Mouse (Mus musculus) G1E (cell line): ENCODE measurements around the gene Rab3b. TPM values are rescaled to one million over a fixed set of nuclear protein-coding genes. Genes with fewer than 3 reads are reported as not detected.

Source experiments
- ATAC-seq: 2 replicates; pipeline ENCODE4 v1.8.0; 2016; ENCODE audit warnings: mild to moderate bottlenecking; ENCODE audit not compliant: insufficient number of reproducible peaks, poor library complexity, low FRiP score, severe bottlenecking; ENCODE audit errors: extremely low read depth
- DNase-seq: peaks from one replicate; pipeline ENCODE4 v3.0.0; 2012; ENCODE audit warnings: low spot score
- H3K27me3 ChIP-seq: 2 replicates; pipeline ENCODE4 v1.6.1; 2012; ENCODE audit warnings: mild to moderate bottlenecking, low read length, inconsistent platforms; ENCODE audit not compliant: insufficient read depth
- H3K36me3 ChIP-seq: replicated peaks from 2 replicates; pipeline ENCODE3; 2012; ENCODE audit warnings: mild to moderate bottlenecking, inconsistent platforms
- H3K4me1 ChIP-seq: 2 replicates; pipeline ENCODE4 v1.6.1; 2012; ENCODE audit warnings: low read depth, low read length, inconsistent platforms, mixed read lengths; ENCODE audit not compliant: insufficient read depth
- H3K4me3 ChIP-seq: 2 replicates; pipeline ENCODE4 v1.5.1; 2012; ENCODE audit warnings: low read depth, mild to moderate bottlenecking, inconsistent platforms, low read length, moderate library complexity, mixed read lengths
- H3K9me3 ChIP-seq: replicated peaks from 2 replicates; pipeline ENCODE4 v1.6.1; 2012; ENCODE audit warnings: inconsistent platforms
- CTCF ChIP-seq: IDR thresholded peaks from 2 replicates; pipeline ENCODE4 v1.5.1; 2012; ENCODE audit warnings: low read depth, low read length, inconsistent platforms, mixed read lengths
- GATA1 ChIP-seq: IDR thresholded peaks from 2 replicates; pipeline ENCODE4 v1.6.1; 2012; ENCODE audit warnings: borderline replicate concordance, low read length, inconsistent platforms, mixed read lengths
- GATA2 ChIP-seq: IDR thresholded peaks from 2 replicates; pipeline ENCODE4 v1.6.1; 2012; ENCODE audit warnings: low read depth, low read length, inconsistent platforms, borderline replicate concordance
- POLR2AphosphoS5 ChIP-seq: IDR thresholded peaks from 2 replicates; pipeline ENCODE4 v1.6.1; 2012; ENCODE audit warnings: low read depth, low read length, inconsistent platforms; ENCODE audit not compliant: insufficient replicate concordance
- TAL1 ChIP-seq: conservative IDR thresholded peaks from 2 replicates; pipeline ENCODE4 v1.6.1; 2012; ENCODE audit warnings: low read depth, low read length, inconsistent platforms, mixed read lengths
- polyA plus RNA-seq: library from polyadenylated mRNA; stranded (reverse); fragments of >175 nt; gene quantifications from 2 replicates; pipeline ENCODE4 v1.2.3, GENCODE M21; 2012
- total RNA-seq, 2 experiments: library from RNA; stranded (forward) in 1 of 2; stranded (reverse) in 1 of 2; fragments of 200-1000 nt in 1 of 2; fragments of >200 nt in 1 of 2; fragmentation: Nextera tagmentation in 1 of 2; gene quantifications; 2 replicates each; pipeline ENCODE4 v1.2.3; 2014 to 2017

Gene Rab3b
- not detected in 2 replicates for total RNA-seq (2014; fragmentation: Nextera tagmentation)
- 0.05 and 0.06 TPM in 2 replicates for total RNA-seq (2017)
- polyA plus RNA-seq: 0.13 TPM in 1 of 2 replicates, not detected in the other

GRCm38 (mm10) chr4:108878963-108879822, at the start of gene Rab3b:
Gene Rab3b, plus strand, starts transcription at chr4:108879063.
- no peak for TF ChIP-seq GATA2
- Histone ChIP-seq H3K9me3 (no peaks in the 10 kb centered on the region), H3K27me3 (peaks cover 34% of the 10 kb centered on the region), H3K36me3 (no peaks in the 10 kb centered on the region), H3K4me3 (peak within 1 kb of the TSS; percentile 52; the same call in 1 of the 2 replicates), H3K4me1 (peaks cover 6% of the 10 kb centered on the region; the same call in 1 of the 2 replicates)
- ATAC-seq (no peak), DNase-seq (no peak)

GRCm38 (mm10) chr4:108830698-108831097, 48.2 kb upstream of the Rab3b start:
- ATAC-seq (no peak), DNase-seq (no peak)
- H3K9me3 ChIP-seq: no peaks in the 10 kb centered on the region
- no peak overlapping the region for H3K4me3 ChIP-seq
- peaks cover 24% of the 10 kb centered on the region for H3K4me1 ChIP-seq
- peaks cover 45% of the 10 kb centered on the region for H3K36me3 ChIP-seq
- TF ChIP-seq GATA1 (no peak), GATA2 (no peak), TAL1 (no peak)
- H3K27me3 ChIP-seq: no peaks in the 10 kb centered on the region

DNA sequence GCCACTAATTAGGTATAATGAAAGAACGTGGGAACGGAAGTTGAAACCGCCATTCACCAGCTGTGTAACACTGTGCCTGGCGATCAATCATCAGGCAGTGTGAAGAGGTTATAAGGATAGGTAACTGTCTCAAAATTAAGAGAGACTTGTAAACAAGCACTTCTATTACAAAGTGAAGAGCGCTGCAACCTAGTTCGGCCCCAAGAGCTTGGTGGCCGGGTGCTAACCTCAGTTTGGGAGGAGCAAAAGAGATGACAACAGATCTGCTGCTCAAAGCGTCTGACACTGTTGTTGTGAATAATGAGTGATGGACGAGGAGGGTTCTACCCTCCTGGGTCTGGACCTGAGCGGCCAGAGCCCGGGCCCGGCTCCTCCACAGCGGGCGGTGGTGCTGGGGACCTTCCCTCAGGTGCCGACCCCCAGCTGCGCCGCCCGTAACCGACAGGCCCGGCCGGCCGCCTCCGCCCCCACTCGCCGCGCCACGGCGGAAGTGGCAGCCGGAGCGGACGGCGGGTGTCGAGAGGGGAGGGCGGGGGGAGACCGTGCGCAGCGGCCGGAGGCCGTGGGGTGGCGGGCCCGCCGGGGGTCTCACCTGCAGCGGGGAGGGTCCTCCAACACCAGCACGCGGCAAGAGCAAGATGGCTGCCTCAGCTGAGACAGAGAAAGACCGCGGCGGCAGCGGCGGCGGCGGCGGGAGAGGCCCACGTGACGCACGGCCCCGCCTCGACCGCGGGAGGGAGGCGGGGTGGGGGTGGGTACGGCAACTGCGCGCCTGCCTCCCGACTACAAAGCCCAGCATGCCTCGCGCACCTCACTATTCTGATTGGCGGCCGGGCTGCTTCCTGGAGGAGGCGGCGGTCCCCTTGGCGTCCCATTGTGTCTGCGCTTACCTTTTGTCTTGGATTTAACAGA, 45.7 kb upstream of the Rab3b start, which contains the start of gene Btf3l4:
Gene Btf3l4 (minus strand): TSS at position 699 of the 912 bp plus-strand sequence.
- Histone ChIP-seq H3K4me1 (peaks cover 29% of the 10 kb centered on the region), H3K27me3 (no peaks in the 10 kb centered on the region), H3K4me3 (peak within 1 kb of the TSS; percentile 82), H3K36me3 (peaks cover 31% of the 10 kb centered on the region), H3K9me3 (no peaks in the 10 kb centered on the region)
- no peak for TF ChIP-seq TAL1
- TF ChIP-seq CTCF: no peak
- TF ChIP-seq GATA2: no peak
- no peak for TF ChIP-seq GATA1
- TF ChIP-seq POLR2AphosphoS5: no peak
- ATAC-seq: peak; percentile 81
- DNase-seq: peak; percentile 79

DNA sequence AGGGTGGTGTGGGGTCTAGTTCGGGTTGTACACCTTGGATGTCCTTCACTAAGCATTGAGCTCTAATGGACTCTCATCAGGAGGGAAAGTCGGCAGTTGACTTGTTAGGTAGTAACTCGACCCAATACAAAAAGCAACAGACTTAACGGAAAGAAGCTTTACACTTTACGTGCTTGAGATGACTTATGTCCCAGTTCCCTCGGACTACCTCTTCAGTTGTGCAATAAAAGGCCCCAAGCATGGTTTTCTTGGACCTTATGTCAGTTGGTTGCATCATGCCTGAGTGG, 45.1 kb upstream of the Rab3b start:
- Histone ChIP-seq H3K4me3 (peak overlapping the region; percentile 82), H3K9me3 (no peaks in the 10 kb centered on the region), H3K36me3 (peaks cover 31% of the 10 kb centered on the region), H3K4me1 (peaks cover 29% of the 10 kb centered on the region), H3K27me3 (no peaks in the 10 kb centered on the region)
- DNase-seq: peak; percentile 6
- no peak for ATAC-seq
- TF ChIP-seq POLR2AphosphoS5 (0 out of 2 replicates have a peak, but pooled peaks have one; percentile 63), TAL1 (no peak), GATA2 (no peak), CTCF (no peak), GATA1 (no peak)

DNA sequence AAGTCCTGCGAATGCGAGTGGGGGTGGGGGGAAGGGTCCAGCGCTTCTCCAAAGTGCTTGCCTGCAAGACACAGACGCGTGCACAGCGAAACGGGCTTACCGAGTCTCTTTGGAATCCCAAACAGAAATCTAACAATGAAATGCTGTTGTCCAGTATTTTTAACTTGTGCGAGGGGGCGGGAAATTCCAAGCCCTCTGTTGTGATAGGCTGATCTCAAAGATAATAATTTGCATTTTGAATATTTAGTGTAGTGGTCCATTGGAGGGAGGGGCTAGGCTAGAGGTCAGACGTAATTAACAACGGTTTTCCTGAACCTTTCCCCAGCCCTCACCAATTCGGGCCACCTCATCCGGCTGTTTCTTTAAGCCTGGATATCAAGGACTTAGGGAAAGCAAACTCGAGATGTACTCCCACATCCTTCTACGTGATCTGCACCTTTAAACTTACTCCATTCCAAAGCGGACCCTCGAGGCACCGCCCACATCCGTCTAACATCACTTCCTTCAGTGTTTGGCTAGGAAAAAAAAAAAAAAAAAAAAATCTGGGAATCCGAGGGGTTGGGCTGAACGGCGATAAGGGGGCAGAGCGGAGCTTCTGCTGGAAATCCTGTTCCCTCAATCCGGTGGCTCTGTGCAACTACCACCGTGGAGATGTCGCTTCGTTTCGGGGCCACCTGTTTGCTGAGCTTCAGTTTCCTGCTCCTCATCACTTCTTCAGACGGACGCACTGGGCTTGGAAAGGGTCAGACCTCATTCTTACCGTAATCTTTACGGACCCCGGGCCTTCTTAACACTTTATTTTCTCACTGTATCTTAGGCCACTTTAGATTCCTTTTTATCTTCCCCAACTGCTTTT, 44.5 kb upstream of the Rab3b start, which contains the start of gene Txndc12:
Gene Txndc12 (plus strand): TSS at position 487 of the 856 bp plus-strand sequence.
- peak; percentile 54 for DNase-seq
- peak; percentile 63 for ATAC-seq
- Histone ChIP-seq H3K27me3 (no peaks in the 10 kb centered on the region), H3K4me1 (peaks cover 29% of the 10 kb centered on the region), H3K9me3 (no peaks in the 10 kb centered on the region), H3K4me3 (peak within 1 kb of the TSS; percentile 82), H3K36me3 (peaks cover 28% of the 10 kb centered on the region)
- TF ChIP-seq GATA2 (no peak), POLR2AphosphoS5 (peak; percentile 48; the same call in 1 of the 2 replicates), TAL1 (no peak)

DNA sequence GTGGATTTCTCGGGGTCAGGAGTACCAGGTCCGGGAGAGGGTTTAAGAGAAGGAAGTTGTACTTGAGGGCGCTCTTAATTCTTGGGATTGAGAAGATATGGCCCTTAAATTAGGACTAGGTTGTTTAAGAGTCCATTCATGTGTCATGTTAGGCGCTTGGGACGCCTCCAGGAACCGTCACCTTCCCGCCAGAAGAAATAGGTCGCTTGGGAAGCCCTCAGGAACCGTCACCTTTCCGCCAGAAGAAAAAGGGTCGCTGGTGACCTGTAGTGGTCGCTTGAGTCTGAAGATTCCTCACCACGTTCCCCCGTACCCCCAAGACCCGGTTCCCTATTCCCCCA, 43.9 kb upstream of the Rab3b start:
- no peak for DNase-seq
- no peak for ATAC-seq
- H3K4me3 ChIP-seq: peak overlapping the region; percentile 82

More for the DNA sequence above, 43.9 kb upstream of the Rab3b start:
- Histone ChIP-seq H3K36me3 (peaks cover 23% of the 10 kb centered on the region), H3K4me1 (peaks cover 29% of the 10 kb centered on the region), H3K9me3 (no peaks in the 10 kb centered on the region), H3K27me3 (no peaks in the 10 kb centered on the region)
- no peak for TF ChIP-seq GATA1
- no peak for TF ChIP-seq POLR2AphosphoS5
- TF ChIP-seq GATA2: no peak
- no peak for TF ChIP-seq CTCF
- no peak for TF ChIP-seq TAL1
